Mouse (Mus musculus) embryonic facial prominence, embryonic 12.5 days (tissue): Measurements from ENCODE around the gene Cpe. TPM values are rescaled to one million over a fixed set of nuclear protein-coding genes. Genes with fewer than 3 reads are reported as not detected.

Source experiments
- ATAC-seq: fragments of 200-750 bp; cut with Nextera tagmentation; 2 replicates; pipeline ENCODE4 v1.8.0; 2017; ENCODE audit not compliant: insufficient number of reproducible peaks, insufficient read depth, low FRiP score, low TSS enrichment
- H3K27ac ChIP-seq: fragments of 300-500 bp; sonication (generic); 2 replicates; pipeline ENCODE4 v1.5.1; 2016; ENCODE audit warnings: mild to moderate bottlenecking
- H3K27me3 ChIP-seq: fragments of 300-500 bp; sonication (generic); 2 replicates; pipeline ENCODE4 v1.6.1; 2016; ENCODE audit warnings: mild to moderate bottlenecking, moderate library complexity
- H3K36me3 ChIP-seq: fragments of 300-500 bp; sonication (generic); 2 replicates; pipeline ENCODE4 v1.6.1; 2016; ENCODE audit warnings: mild to moderate bottlenecking
- H3K4me1 ChIP-seq: fragments of 300-500 bp; sonication (generic); 2 replicates; pipeline ENCODE4 v1.6.1; 2016
- H3K4me2 ChIP-seq: fragments of 300-500 bp; sonication (generic); replicated peaks from 2 replicates; pipeline ENCODE4 v1.6.1; 2016; ENCODE audit warnings: mild to moderate bottlenecking, moderate library complexity
- H3K4me3 ChIP-seq: fragments of 300-500 bp; sonication (generic); 2 replicates; pipeline ENCODE4 v1.5.1; 2016; ENCODE audit warnings: mild to moderate bottlenecking
- H3K9ac ChIP-seq: fragments of 300-500 bp; sonication (generic); 2 replicates; pipeline ENCODE4 v1.6.1; 2016; ENCODE audit warnings: mild to moderate bottlenecking, moderate library complexity
- H3K9me3 ChIP-seq: fragments of 300-500 bp; sonication (generic); 2 replicates; pipeline ENCODE4 v1.6.1; 2016; ENCODE audit warnings: mild to moderate bottlenecking, moderate library complexity
- WGBS: fragments of 180-500 bp; shearing (Covaris S2); methylation state at CpG from one replicate; pipeline ENCODE4 v1.1.7; 2016; 5-methylcytosine and 5-hydroxymethylcytosine counted together
- polyA plus RNA-seq: library from polyadenylated mRNA; unstranded; fragments of >200 nt; fragmentation: Nextera tagmentation; extraction: Ambion mirVana; gene quantifications from 2 replicates; pipeline ENCODE4 v1.2.1, GENCODE M21; 2016

Gene Cpe
- polyA plus RNA-seq, 1 experiment from 2014 or later, result 183 TPM

DNA sequence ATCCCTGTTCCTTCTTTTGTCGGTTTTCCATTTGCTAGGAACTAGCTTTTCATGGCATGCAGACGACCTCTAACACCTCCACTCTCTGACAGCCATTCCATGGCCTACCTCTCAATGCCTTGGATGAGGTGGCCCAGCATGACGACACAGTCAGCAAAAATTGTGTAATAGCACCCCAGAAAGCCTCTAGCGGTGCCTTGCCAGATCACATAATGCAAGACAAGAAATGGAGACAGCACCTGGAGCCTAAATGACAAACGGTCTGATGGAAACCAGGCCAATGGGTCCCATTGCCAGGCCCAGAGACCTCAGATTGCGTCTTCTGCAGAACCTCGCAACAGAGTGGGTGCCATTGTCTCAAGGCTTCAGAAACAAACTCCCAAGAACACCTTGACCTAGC is 19.6 kb upstream of the Cpe start:
- Histone ChIP-seq H3K4me1 (no peaks in the 10 kb centered on the region), H3K36me3 (peaks cover 10% of the 10 kb centered on the region), H3K27ac (no peak overlapping the region), H3K4me2 (no peak overlapping the region), H3K9me3 (no peaks in the 10 kb centered on the region), H3K4me3 (no peak overlapping the region), H3K27me3 (no peaks in the 10 kb centered on the region), H3K9ac (no peak overlapping the region)
- no peak for ATAC-seq
- WGBS, result 89% methylated on average over 7 of the region's 7 CpGs

DNA sequence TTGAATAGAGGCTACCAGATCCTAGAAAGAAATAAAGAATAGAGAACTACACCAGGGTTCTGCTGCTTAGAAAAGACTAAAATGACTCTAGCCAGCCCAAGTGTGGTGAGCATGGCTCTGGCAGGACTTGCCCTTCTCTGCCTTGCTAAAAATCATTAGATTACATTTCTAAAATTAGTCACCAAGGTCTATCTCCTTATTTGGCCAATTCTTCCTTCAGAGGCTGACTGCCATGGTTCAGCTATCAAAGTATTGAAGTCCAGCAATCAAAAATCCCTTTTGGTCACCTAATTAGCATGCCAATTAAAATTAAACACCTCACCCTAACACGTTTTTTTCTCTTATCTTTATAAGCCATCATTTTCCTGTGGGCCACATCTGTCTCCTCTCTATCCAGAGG is 18.7 kb upstream of the Cpe start:
- H3K4me2 ChIP-seq, result no peak overlapping the region
- no peaks in the 10 kb centered on the region for H3K27me3 ChIP-seq
- H3K9me3 ChIP-seq, result no peaks in the 10 kb centered on the region
- H3K4me3 ChIP-seq, result no peak overlapping the region
- no peak for ATAC-seq
- WGBS, result 33% methylated on average over 1 of the region's 1 CpGs
- H3K4me1 ChIP-seq, result no peaks in the 10 kb centered on the region
- H3K36me3 ChIP-seq, result peaks cover 2% of the 10 kb centered on the region; the same call in 1 of the 2 replicates
- no peak overlapping the region for H3K27ac ChIP-seq
- no peak overlapping the region for H3K9ac ChIP-seq

DNA sequence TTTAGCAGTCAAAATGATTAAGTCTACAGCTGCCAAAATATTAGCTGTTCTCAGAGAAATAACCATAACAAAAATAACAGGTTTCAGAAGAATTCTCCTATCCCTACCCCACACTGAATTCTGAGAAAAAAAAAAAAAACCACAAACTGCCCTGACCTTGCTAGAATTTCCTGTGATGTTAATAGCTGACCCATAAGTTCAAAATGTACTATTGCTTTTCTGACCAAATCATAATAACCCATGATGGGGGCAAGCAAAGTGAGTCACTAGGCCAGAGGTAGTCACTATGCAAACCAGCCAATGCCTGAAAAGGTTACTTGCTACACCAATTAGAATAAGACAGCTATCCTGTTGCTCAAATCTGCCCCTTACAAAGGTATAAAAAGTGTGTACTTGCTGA is 14.6 kb upstream of the Cpe start:
- ATAC-seq, result no peak
- no peak overlapping the region for H3K9ac ChIP-seq

DNA sequence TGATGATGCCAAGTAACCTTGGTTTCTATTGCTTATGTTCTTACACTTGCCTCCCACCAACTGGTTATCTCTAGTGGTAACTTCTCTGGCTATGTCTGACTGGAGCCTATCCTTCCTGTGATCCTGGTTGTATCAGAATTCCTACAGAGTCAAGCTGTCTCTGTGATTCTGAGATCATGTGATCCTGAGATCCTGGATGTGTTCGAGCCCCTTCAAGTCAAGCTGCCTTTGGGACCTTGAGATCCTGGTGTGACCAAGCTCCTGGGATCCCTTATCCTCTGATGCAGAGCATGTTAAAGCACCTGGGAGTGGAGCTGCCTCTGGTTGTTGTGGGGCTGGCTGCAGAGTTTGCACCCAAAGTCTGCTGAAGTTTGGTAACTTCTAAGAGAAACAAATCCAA is 10.3 kb upstream of the Cpe start:
- 69% methylated on average over 1 of the region's 1 CpGs for WGBS
- H3K4me3 ChIP-seq, result no peak overlapping the region
- H3K4me1 ChIP-seq, result no peaks in the 10 kb centered on the region
- H3K27me3 ChIP-seq, result no peaks in the 10 kb centered on the region
- H3K36me3 ChIP-seq, result no peaks in the 10 kb centered on the region
- no peak overlapping the region for H3K27ac ChIP-seq
- H3K9me3 ChIP-seq, result no peaks in the 10 kb centered on the region
- ATAC-seq, result no peak
- no peak overlapping the region for H3K9ac ChIP-seq
- no peak overlapping the region for H3K4me2 ChIP-seq

More for the DNA sequence above, 14.6 kb upstream of the Cpe start:
- Histone ChIP-seq H3K36me3 (no peaks in the 10 kb centered on the region), H3K27me3 (no peaks in the 10 kb centered on the region), H3K9me3 (no peaks in the 10 kb centered on the region), H3K4me3 (no peak overlapping the region), H3K4me1 (no peaks in the 10 kb centered on the region), H3K27ac (no peak overlapping the region), H3K4me2 (no peak overlapping the region)

GRCm38 (mm10) chr8:64691591-64692401 is 1.1 kb downstream of the Cpe start:
- Histone ChIP-seq H3K9me3 (no peaks in the 10 kb centered on the region), H3K4me3 (peak overlapping the region; percentile 57), H3K36me3 (no peaks in the 10 kb centered on the region), H3K27me3 (no peaks in the 10 kb centered on the region), H3K4me2 (peak overlapping the region; percentile 73), H3K9ac (peak overlapping the region; percentile 82), H3K4me1 (0 out of 2 replicates have a peak, but pooled peaks cover 4% of the 10 kb centered on the region), H3K27ac (no peak overlapping the region)
- ATAC-seq, result no peak
- 8% methylated on average over 16 of the region's 16 CpGs for WGBS

DNA sequence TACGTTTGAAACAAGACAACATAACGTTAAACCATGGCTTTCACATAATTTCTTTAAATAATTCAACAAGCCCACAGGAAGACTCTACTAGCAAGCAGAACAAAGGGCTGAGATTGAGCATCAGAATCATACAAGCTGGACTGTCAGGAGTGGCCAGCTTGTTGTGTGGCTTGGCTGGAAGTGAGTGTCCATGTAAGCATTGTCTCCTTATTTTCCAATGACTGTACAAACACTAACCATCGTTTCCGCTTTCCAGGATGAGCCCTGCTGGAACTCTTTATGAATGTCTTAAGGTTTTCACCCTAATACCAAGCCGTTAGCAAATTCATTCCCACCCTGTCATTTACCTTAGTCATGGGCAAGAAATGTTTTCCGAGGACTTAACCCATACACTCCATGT is 2.0 kb downstream of the Cpe start:
- no peak overlapping the region for H3K4me3 ChIP-seq
- H3K27ac ChIP-seq, result no peak overlapping the region
- no peak for ATAC-seq
- WGBS, result 86% methylated on average over 6 of the region's 6 CpGs
- H3K4me2 ChIP-seq, result peak overlapping the region; percentile 73
- 0 out of 2 replicates have a peak, but pooled peaks cover 4% of the 10 kb centered on the region for H3K4me1 ChIP-seq
- no peak overlapping the region for H3K9ac ChIP-seq
- H3K9me3 ChIP-seq, result no peaks in the 10 kb centered on the region
- H3K27me3 ChIP-seq, result no peaks in the 10 kb centered on the region
- H3K36me3 ChIP-seq, result no peaks in the 10 kb centered on the region

GRCm38 (mm10) chr8:64690306-64690705 is 2.5 kb downstream of the Cpe start:
- Histone ChIP-seq H3K36me3 (no peaks in the 10 kb centered on the region), H3K9me3 (no peaks in the 10 kb centered on the region), H3K9ac (no peak overlapping the region), H3K27ac (no peak overlapping the region), H3K27me3 (no peaks in the 10 kb centered on the region), H3K4me2 (no peak overlapping the region), H3K4me1 (0 out of 2 replicates have a peak, but pooled peaks cover 4% of the 10 kb centered on the region), H3K4me3 (no peak overlapping the region)
- ATAC-seq, result no peak
- WGBS, result 74% methylated on average over 6 of the region's 6 CpGs

- no peak overlapping the region for H3K27ac ChIP-seq
- ATAC-seq, result no peak
- H3K27me3 ChIP-seq, result no peaks in the 10 kb centered on the region
- 72% methylated on average over 4 of the region's 4 CpGs for WGBS
- no peak overlapping the region for H3K4me3 ChIP-seq
- H3K9me3 ChIP-seq, result no peaks in the 10 kb centered on the region
- H3K36me3 ChIP-seq, result no peaks in the 10 kb centered on the region
- H3K9ac ChIP-seq, result no peak overlapping the region
- 0 out of 2 replicates have a peak, but pooled peaks cover 4% of the 10 kb centered on the region for H3K4me1 ChIP-seq
- no peak overlapping the region for H3K4me2 ChIP-seq
These were observed 4.1 kb downstream of the Cpe start for GRCm38 (mm10) chr8:64688741-64689140.

GRCm38 (mm10) chr8:64688161-64688560 is 4.7 kb downstream of the Cpe start:
- ATAC-seq, result no peak
- no peak overlapping the region for H3K4me2 ChIP-seq
- H3K36me3 ChIP-seq, result no peaks in the 10 kb centered on the region
- H3K4me3 ChIP-seq, result no peak overlapping the region
- no peak overlapping the region for H3K27ac ChIP-seq
- H3K9me3 ChIP-seq, result no peaks in the 10 kb centered on the region
- no peaks in the 10 kb centered on the region for H3K27me3 ChIP-seq
- 71% methylated on average over 3 of the region's 3 CpGs for WGBS
- 0 out of 2 replicates have a peak, but pooled peaks cover 4% of the 10 kb centered on the region for H3K4me1 ChIP-seq
- no peak overlapping the region for H3K9ac ChIP-seq

DNA sequence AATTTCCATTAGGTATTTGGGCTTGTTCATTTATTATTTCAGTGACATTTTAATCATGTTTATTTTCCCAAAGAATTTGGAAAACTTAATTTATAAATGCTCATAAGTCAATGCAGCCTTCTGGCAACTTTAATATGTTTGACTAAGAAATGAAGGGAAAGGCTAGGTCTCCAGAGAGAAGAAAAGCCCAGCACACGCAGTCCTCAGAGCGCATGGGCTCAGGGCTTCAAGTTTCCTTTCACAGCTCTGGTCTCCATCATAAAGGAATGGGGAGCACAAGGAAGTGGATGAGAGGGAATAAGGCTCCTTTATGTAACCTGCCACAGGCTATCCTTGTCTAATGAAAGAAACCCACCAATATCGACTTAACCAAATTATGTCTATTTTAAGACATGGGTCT is 10.4 kb downstream of the Cpe start:
- Histone ChIP-seq H3K27ac (no peak overlapping the region), H3K4me2 (no peak overlapping the region), H3K4me3 (no peak overlapping the region), H3K4me1 (no peaks in the 10 kb centered on the region), H3K9me3 (no peaks in the 10 kb centered on the region), H3K36me3 (no peaks in the 10 kb centered on the region), H3K27me3 (no peaks in the 10 kb centered on the region), H3K9ac (no peak overlapping the region)
- 47% methylated on average over 3 of the region's 3 CpGs for WGBS
- ATAC-seq, result no peak

DNA sequence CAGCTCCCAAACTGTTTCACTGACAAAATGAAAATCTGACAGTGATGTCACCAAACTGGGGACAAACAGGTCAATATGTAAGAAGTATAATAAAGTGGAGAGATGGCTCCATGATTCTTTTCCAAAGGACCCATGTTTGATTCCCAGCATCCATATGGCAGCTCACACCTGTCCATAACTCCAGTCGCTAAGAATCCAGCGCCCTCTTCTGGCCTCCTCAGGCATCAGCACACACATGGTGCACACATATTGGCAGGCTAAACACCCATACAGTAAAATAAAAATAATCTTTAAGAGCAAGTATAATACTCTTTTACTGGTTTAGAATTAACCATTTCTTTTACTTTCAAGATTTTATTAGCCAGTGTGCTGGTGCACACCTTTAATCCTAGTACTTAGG is 16.5 kb downstream of the Cpe start:
- Histone ChIP-seq H3K27ac (no peak overlapping the region), H3K36me3 (no peaks in the 10 kb centered on the region), H3K9me3 (no peaks in the 10 kb centered on the region), H3K4me1 (no peaks in the 10 kb centered on the region), H3K4me3 (no peak overlapping the region), H3K4me2 (no peak overlapping the region), H3K9ac (no peak overlapping the region), H3K27me3 (no peaks in the 10 kb centered on the region)
- 70% methylated on average over 2 of the region's 2 CpGs for WGBS
- ATAC-seq, result no peak

- WGBS, result 69% methylated on average over 8 of the region's 8 CpGs
These were observed 17.8 kb downstream of the Cpe start for GRCm38 (mm10) chr8:64674951-64675585.

More at GRCm38 (mm10) chr8:64674951-64675585, 17.8 kb downstream of the Cpe start:
- no peak for ATAC-seq
- no peak overlapping the region for H3K9ac ChIP-seq
- H3K4me1 ChIP-seq, result no peaks in the 10 kb centered on the region
- no peaks in the 10 kb centered on the region for H3K9me3 ChIP-seq
- no peaks in the 10 kb centered on the region for H3K27me3 ChIP-seq
- no peak overlapping the region for H3K4me3 ChIP-seq
- no peak overlapping the region for H3K4me2 ChIP-seq
- H3K36me3 ChIP-seq, result no peaks in the 10 kb centered on the region
- H3K27ac ChIP-seq, result 0 out of 2 replicates have a peak overlapping the region, but pooled peaks have one; percentile 23
